Mouse (Mus musculus) midbrain, embryonic 14.5 days (tissue): ENCODE results near the gene Mylk. TPM values are rescaled to one million over a fixed set of nuclear protein-coding genes. Genes with fewer than 3 reads are reported as not detected.
A peak's percentile ranks its signal among the peaks of the same experiment; 100 is the strongest.

Experiments used
- ATAC-seq: fragments of 200-750 bp; cut with Nextera tagmentation; 2 replicates; pipeline ENCODE4 v1.8.0; 2017; ENCODE audit warnings: moderate number of reproducible peaks, moderate library complexity; ENCODE audit not compliant: low FRiP score, low TSS enrichment
- DNase-seq: peaks from one replicate; pipeline ENCODE4 v3.0.0-alpha.2; 2015
- H3K27ac ChIP-seq: fragments of 300-500 bp; sonication (generic); replicated peaks from 2 replicates; pipeline ENCODE4 v1.5.1; 2014; ENCODE audit warnings: mild to moderate bottlenecking, low read depth, low read length, moderate library complexity
- H3K27me3 ChIP-seq: fragments of 300-500 bp; sonication (generic); 2 replicates; pipeline ENCODE4 v1.6.1; 2014; ENCODE audit warnings: low read length, control low read depth, mixed read lengths; ENCODE audit not compliant: control insufficient read depth, insufficient read depth
- H3K36me3 ChIP-seq: fragments of 300-500 bp; sonication (generic); 2 replicates; pipeline ENCODE4 v1.6.1; 2014; ENCODE audit warnings: low read length, control low read depth; ENCODE audit not compliant: control insufficient read depth, insufficient read depth
- H3K4me1 ChIP-seq: fragments of 300-500 bp; sonication (generic); 2 replicates; pipeline ENCODE4 v1.6.1; 2014; ENCODE audit warnings: mild to moderate bottlenecking, antibody characterized with exemption, low read length, control low read depth; ENCODE audit not compliant: control insufficient read depth, insufficient read depth
- H3K4me2 ChIP-seq: fragments of 300-500 bp; sonication (generic); 2 replicates; pipeline ENCODE4 v1.6.1; 2014; ENCODE audit warnings: mild to moderate bottlenecking, low read length, moderate library complexity
- H3K4me3 ChIP-seq: fragments of 300-500 bp; sonication (generic); replicated peaks from 2 replicates; pipeline ENCODE4 v1.5.1; 2014; ENCODE audit warnings: low read depth, low read length
- H3K9ac ChIP-seq: fragments of 300-500 bp; sonication (generic); replicated peaks from 2 replicates; pipeline ENCODE4 v1.6.1; 2014; ENCODE audit warnings: mild to moderate bottlenecking, low read length, moderate library complexity
- H3K9me3 ChIP-seq: fragments of 300-500 bp; sonication (generic); 2 replicates; pipeline ENCODE4 v1.6.1; 2016; ENCODE audit warnings: low read length, control low read depth, mixed read lengths; ENCODE audit not compliant: control insufficient read depth
- WGBS: fragments of 180-500 bp; shearing (Covaris S2); extraction: QIAGEN DNeasy Blood & Tissue Kit; methylation state at CpG from one replicate; pipeline ENCODE4 v1.1.7; 2014; 5-methylcytosine and 5-hydroxymethylcytosine counted together
- polyA plus RNA-seq: library from polyadenylated mRNA; unstranded; fragments of >200 nt; fragmentation: Nextera tagmentation; extraction: Ambion mirVana; gene quantifications from 2 replicates; pipeline ENCODE4 v1.2.1, GENCODE M21; 2014

Mylk gene
- polyA plus RNA-seq, 1 experiment from 2014 or later = 4.9 TPM

GRCm38 (mm10) chr16:34960243-34960642 lies 215.2 kb downstream of the Mylk start:
- Histone ChIP-seq H3K4me2 (no peak overlapping the region), H3K9ac (no peak overlapping the region), H3K4me1 (0 out of 2 replicates have a peak, but pooled peaks cover 12% of the 10 kb centered on the region), H3K27me3 (no peaks in the 10 kb centered on the region), H3K27ac (no peak overlapping the region), H3K36me3 (no peaks in the 10 kb centered on the region), H3K4me3 (no peak overlapping the region), H3K9me3 (no peaks in the 10 kb centered on the region; the same call in 1 of the 2 replicates)
- WGBS = 76% methylated on average over 5 of the region's 5 CpGs
- DNase-seq (no peak), ATAC-seq (no peak)

GRCm38 (mm10) chr16:34960866-34961582 lies 216.0 kb downstream of the Mylk start:
- Histone ChIP-seq H3K4me3 (no peak overlapping the region), H3K4me2 (no peak overlapping the region), H3K36me3 (no peaks in the 10 kb centered on the region), H3K27ac (no peak overlapping the region), H3K27me3 (no peaks in the 10 kb centered on the region), H3K9ac (no peak overlapping the region), H3K9me3 (no peaks in the 10 kb centered on the region), H3K4me1 (0 out of 2 replicates have a peak, but pooled peaks cover 12% of the 10 kb centered on the region)
- 74% methylated on average over 9 of the region's 9 CpGs for WGBS
- DNase-seq = no peak
- ATAC-seq = no peak

GRCm38 (mm10) chr16:34962322-34962721 lies 217.3 kb downstream of the Mylk start:
- no peaks in the 10 kb centered on the region for H3K27me3 ChIP-seq
- H3K27ac ChIP-seq = no peak overlapping the region
- DNase-seq (no peak), ATAC-seq (no peak)
- 0 out of 2 replicates have a peak, but pooled peaks cover 12% of the 10 kb centered on the region for H3K4me1 ChIP-seq
- H3K4me2 ChIP-seq = no peak overlapping the region
- no peak overlapping the region for H3K4me3 ChIP-seq
- WGBS = 95% methylated on average over 4 of the region's 4 CpGs
- H3K36me3 ChIP-seq = no peaks in the 10 kb centered on the region
- H3K9me3 ChIP-seq = no peaks in the 10 kb centered on the region
- no peak overlapping the region for H3K9ac ChIP-seq

GRCm38 (mm10) chr16:34963008-34963407 lies 218.0 kb downstream of the Mylk start:
- H3K27me3 ChIP-seq = no peaks in the 10 kb centered on the region
- H3K4me2 ChIP-seq = no peak overlapping the region
- no peak overlapping the region for H3K9ac ChIP-seq
- DNase-seq (no peak), ATAC-seq (no peak)
- no peaks in the 10 kb centered on the region for H3K9me3 ChIP-seq
- H3K27ac ChIP-seq = no peak overlapping the region
- H3K36me3 ChIP-seq = no peaks in the 10 kb centered on the region
- WGBS = 78% methylated on average over 4 of the region's 4 CpGs
- H3K4me3 ChIP-seq = no peak overlapping the region
- 0 out of 2 replicates have a peak, but pooled peaks cover 11% of the 10 kb centered on the region for H3K4me1 ChIP-seq

GRCm38 (mm10) chr16:34966620-34967081 lies 221.6 kb downstream of the Mylk start:
- no peaks in the 10 kb centered on the region for H3K9me3 ChIP-seq
- H3K4me3 ChIP-seq = no peak overlapping the region
- no peak for DNase-seq
- no peaks in the 10 kb centered on the region for H3K27me3 ChIP-seq
- no peak overlapping the region for H3K9ac ChIP-seq
- no peaks in the 10 kb centered on the region for H3K36me3 ChIP-seq
- H3K27ac ChIP-seq = no peak overlapping the region
- WGBS = 66% methylated on average over 5 of the region's 5 CpGs
- ATAC-seq = no peak
- no peaks in the 10 kb centered on the region for H3K4me1 ChIP-seq
- H3K4me2 ChIP-seq = no peak overlapping the region

GRCm38 (mm10) chr16:34967120-34967800 lies 222.2 kb downstream of the Mylk start:
- H3K27me3 ChIP-seq = no peaks in the 10 kb centered on the region
- H3K4me3 ChIP-seq = no peak overlapping the region
- H3K4me2 ChIP-seq = no peak overlapping the region
- ATAC-seq (peak; percentile 85; the same call in 1 of the 2 replicates), DNase-seq (peak; percentile 91)
- no peak overlapping the region for H3K27ac ChIP-seq
- H3K36me3 ChIP-seq = no peaks in the 10 kb centered on the region
- no peaks in the 10 kb centered on the region for H3K9me3 ChIP-seq
- H3K9ac ChIP-seq = no peak overlapping the region
- no peaks in the 10 kb centered on the region for H3K4me1 ChIP-seq
- WGBS = 59% methylated on average over 10 of the region's 10 CpGs

- DNase-seq = no peak
- Histone ChIP-seq H3K4me3 (no peak overlapping the region), H3K9ac (no peak overlapping the region), H3K27me3 (no peaks in the 10 kb centered on the region), H3K36me3 (no peaks in the 10 kb centered on the region), H3K4me2 (no peak overlapping the region), H3K9me3 (no peaks in the 10 kb centered on the region), H3K4me1 (no peaks in the 10 kb centered on the region), H3K27ac (no peak overlapping the region)
- no peak for ATAC-seq
- WGBS = 48% methylated on average over 5 of the region's 5 CpGs
Observed at GRCm38 (mm10) chr16:34968181-34968580, 223.2 kb downstream of the Mylk start.

GRCm38 (mm10) chr16:34972471-34972870 lies 227.5 kb downstream of the Mylk start:
- 91% methylated on average over 12 of the region's 12 CpGs for WGBS
- H3K27me3 ChIP-seq = no peaks in the 10 kb centered on the region
- no peak for ATAC-seq

More at GRCm38 (mm10) chr16:34972471-34972870, 227.5 kb downstream of the Mylk start:
- H3K4me3 ChIP-seq = no peak overlapping the region
- no peak overlapping the region for H3K9ac ChIP-seq
- no peaks in the 10 kb centered on the region for H3K9me3 ChIP-seq
- no peaks in the 10 kb centered on the region for H3K36me3 ChIP-seq
- no peak overlapping the region for H3K4me2 ChIP-seq
- DNase-seq = no peak
- no peak overlapping the region for H3K27ac ChIP-seq
- H3K4me1 ChIP-seq = no peaks in the 10 kb centered on the region
